Mouse (Mus musculus) intestine, postnatal 0 days (tissue): Measurements from ENCODE around the gene Sept6. TPM values are rescaled to one million over a fixed set of nuclear protein-coding genes. Genes with fewer than 3 reads are reported as not detected.
A peak's percentile ranks its signal among the peaks of the same experiment; 100 is the strongest.

Experiments
- ATAC-seq: fragments of 200-750 bp; cut with Nextera tagmentation; 2 replicates; pipeline ENCODE4 v1.8.0; 2017; ENCODE audit warnings: mild to moderate bottlenecking, moderate TSS enrichment, moderate library complexity
- H3K27ac ChIP-seq: fragments of 300-500 bp; sonication (generic); 2 replicates; pipeline ENCODE4 v1.5.1; 2014; ENCODE audit warnings: mild to moderate bottlenecking, low read depth, low read length, moderate library complexity
- H3K27me3 ChIP-seq: fragments of 300-500 bp; sonication (generic); replicated peaks from 2 replicates; pipeline ENCODE4 v1.6.1; 2014; ENCODE audit warnings: low read length, mixed read lengths; ENCODE audit not compliant: control insufficient read depth, insufficient read depth
- H3K36me3 ChIP-seq: fragments of 300-500 bp; sonication (generic); 2 replicates; pipeline ENCODE4 v1.6.1; 2014; ENCODE audit warnings: mild to moderate bottlenecking, moderate library complexity; ENCODE audit not compliant: control insufficient read depth, insufficient read depth
- H3K4me1 ChIP-seq: fragments of 300-500 bp; sonication (generic); replicated peaks from 2 replicates; pipeline ENCODE4 v1.6.1; 2014; ENCODE audit warnings: antibody characterized with exemption, low read length, mixed read lengths; ENCODE audit not compliant: control insufficient read depth, insufficient read depth
- H3K4me2 ChIP-seq: fragments of 300-500 bp; sonication (generic); replicated peaks from 2 replicates; pipeline ENCODE4 v1.6.1; 2014; ENCODE audit warnings: low read depth, mild to moderate bottlenecking, moderate library complexity
- H3K4me3 ChIP-seq: fragments of 300-500 bp; sonication (generic); 2 replicates; pipeline ENCODE4 v1.5.1; 2014; ENCODE audit warnings: low read depth, low read length
- H3K9ac ChIP-seq: fragments of 300-500 bp; sonication (generic); 2 replicates; pipeline ENCODE4 v1.6.1; 2014; ENCODE audit warnings: mild to moderate bottlenecking, low read depth, low read length
- H3K9me3 ChIP-seq: fragments of 300-500 bp; sonication (generic); 2 replicates; pipeline ENCODE4 v1.6.1; 2016; ENCODE audit warnings: mixed run types; ENCODE audit not compliant: control insufficient read depth
- CTCF ChIP-seq: sonication (generic); IDR thresholded peaks from 2 replicates; pipeline ENCODE4 v1.5.1; 2016; ENCODE audit warnings: low read depth, mild to moderate bottlenecking, control low read depth, antibody characterized with exemption, moderate library complexity
- WGBS: fragments of 180-500 bp; shearing (Covaris S2); extraction: QIAGEN DNeasy Blood & Tissue Kit; methylation state at CpG from one replicate; pipeline ENCODE4 v1.1.7; 2014; 5-methylcytosine and 5-hydroxymethylcytosine counted together
- polyA plus RNA-seq: library from polyadenylated mRNA; unstranded; fragments of >200 nt; fragmentation: Nextera tagmentation; extraction: Ambion mirVana; gene quantifications from 2 replicates; pipeline ENCODE4 v1.2.1, GENCODE M21; 2015

Sept6 gene
- polyA plus RNA-seq, 1 experiment from 2014 or later: 5.7 TPM

GRCm38 (mm10) chrX:36864609-36865328 lies 126.8 kb downstream of the Sept6 start:
- TF ChIP-seq CTCF: no peak
- Histone ChIP-seq H3K27me3 (no peaks in the 10 kb centered on the region), H3K9me3 (no peaks in the 10 kb centered on the region), H3K9ac (no peak overlapping the region), H3K27ac (no peak overlapping the region), H3K4me1 (no peaks in the 10 kb centered on the region), H3K36me3 (no peaks in the 10 kb centered on the region), H3K4me3 (peak overlapping the region; percentile 46), H3K4me2 (peak overlapping the region; percentile 50)
- 0 out of 2 replicates have a peak, but pooled peaks have one; percentile 6 for ATAC-seq
- whole genome bisulfite sequencing: 58% methylated on average over 8 of the region's 8 CpGs

GRCm38 (mm10) chrX:36863766-36864608 lies 127.6 kb downstream of the Sept6 start:
- Histone ChIP-seq H3K9me3 (no peaks in the 10 kb centered on the region), H3K4me2 (peak overlapping the region; percentile 56), H3K36me3 (no peaks in the 10 kb centered on the region), H3K27ac (0 out of 2 replicates have a peak overlapping the region, but pooled peaks have one; percentile 42), H3K4me3 (peak overlapping the region; percentile 46), H3K4me1 (no peaks in the 10 kb centered on the region), H3K9ac (peak overlapping the region; percentile 45; the same call in 1 of the 2 replicates), H3K27me3 (no peaks in the 10 kb centered on the region)
- no peak for TF ChIP-seq CTCF
- ATAC-seq: peak; percentile 89
- 16% methylated on average over 42 of the region's 44 CpGs for WGBS

Other genes with a start within 250 kb of the Sept6 start
- 12.8 and 13.7 TPM in 2 replicates for gene Slc25a43, start 248.1 kb downstream of the Sept6 start, polyA plus RNA-seq
- 1,696 and 1,837 TPM in 2 replicates for gene Slc25a5, start 196.1 kb downstream of the Sept6 start, polyA plus RNA-seq
- gene Ube2a, start 117.9 kb downstream of the Sept6 start, polyA plus RNA-seq: 153 and 168 TPM in 2 replicates
- 17.8 and 18.1 TPM in 2 replicates for gene C330007P06Rik, start 117.7 kb downstream of the Sept6 start, polyA plus RNA-seq
- gene Nkrf, start 88.9 kb downstream of the Sept6 start, polyA plus RNA-seq: 1.4 TPM in 2 replicates
- gene Sowahd, start 57.1 kb upstream of the Sept6 start, polyA plus RNA-seq: not detected in 2 replicates
- 425 and 450 TPM in 2 replicates for gene Rpl39, start 93.6 kb upstream of the Sept6 start, polyA plus RNA-seq
- 9.6 and 11.4 TPM in 2 replicates for gene Upf3b, start 118.5 kb upstream of the Sept6 start, polyA plus RNA-seq
- gene Nkap, start 135.0 kb upstream of the Sept6 start, polyA plus RNA-seq: 9.1 and 11.6 TPM in 2 replicates
- 0.10 TPM in 1 of 2 replicates, not detected in the other for gene Akap14, start 177.0 kb upstream of the Sept6 start, polyA plus RNA-seq
- gene Ndufa1, start 199.4 kb upstream of the Sept6 start, polyA plus RNA-seq: 676 and 731 TPM in 2 replicates
- 6.1 and 7.1 TPM in 2 replicates for gene Rnf113a1, start 199.5 kb upstream of the Sept6 start, polyA plus RNA-seq
- not detected in 2 replicates for gene Gm9, start 219.2 kb upstream of the Sept6 start, polyA plus RNA-seq
- not detected in 2 replicates for gene Rhox1, start 230.5 kb upstream of the Sept6 start, polyA plus RNA-seq